Mouse (Mus musculus): Measurements from ENCODE around the gene Tgfa. TPM values are rescaled to one million over a fixed set of nuclear protein-coding genes. Genes with fewer than 3 reads are reported as not detected.

Gene Tgfa
- polyA plus RNA-seq, 2 experiments = 0.99 to 1.7 TPM

DNA sequence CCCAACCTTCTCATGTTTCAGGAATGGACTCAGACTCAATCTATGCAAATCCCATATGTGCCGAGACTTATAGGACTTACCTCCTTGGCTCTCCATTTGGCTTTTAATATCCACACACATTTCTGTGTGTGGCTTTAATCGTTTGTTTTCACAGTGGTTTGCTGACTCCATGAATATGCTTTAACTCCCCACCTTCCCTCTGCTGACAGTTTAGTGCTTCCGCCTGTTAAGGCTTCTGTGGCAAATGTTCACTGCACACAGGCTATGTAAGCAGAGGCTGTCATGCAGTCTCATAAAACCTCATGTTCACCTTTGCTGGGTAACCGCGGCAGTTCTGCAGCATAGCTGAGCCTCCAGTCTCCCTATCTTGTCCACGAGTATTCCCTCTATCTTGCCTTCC lies 18.3 kb upstream of the Tgfa start:
- H3K4me1 ChIP-seq (replicated peaks; ENCODE audit: control insufficient read depth in 2 of 2, insufficient read depth in 2 of 2, low read length in 1 of 2) = peaks cover 0 to 2% of the 10 kb centered on the region in 2 experiments; a peak in 1 of 4 replicates
- no peak overlapping the region for H3K9ac ChIP-seq (replicated peaks)
- TF ChIP-seq EP300 (IDR thresholded peaks at IDR 0.05; ENCODE audit: low read depth) (no peak), CTCF (IDR thresholded peaks at IDR 0.05; ENCODE audit: low read depth) (no peak)
- WGBS (ENCODE audit: insufficient replicate concordance) = 60% methylated on average over 6 of the region's 6 CpGs
- H3K9me3 ChIP-seq (ENCODE audit: control insufficient read depth, low read length) = no peaks in the 10 kb centered on the region
- H3K36me3 ChIP-seq (replicated peaks; ENCODE audit: control insufficient read depth, insufficient read depth, low read depth) = no peaks in the 10 kb centered on the region
- ATAC-seq (ENCODE audit: insufficient read depth) (no peak), DNase-seq (ENCODE audit: low read depth in 3 of 3, low spot score in 3 of 3) (no peak)
- no peak overlapping the region for H3K4me3 ChIP-seq (ENCODE audit: insufficient read depth in 1 of 2, low read depth in 2 of 2, low read length in 2 of 2)
- no peak overlapping the region; the same call in 1 of the 2 replicates for H3K4me2 ChIP-seq (ENCODE audit: low read depth)
- no peaks in the 10 kb centered on the region for H3K27me3 ChIP-seq (ENCODE audit: control insufficient read depth, insufficient read depth, low read length)
- H3K27ac ChIP-seq = no peak overlapping the region

DNA sequence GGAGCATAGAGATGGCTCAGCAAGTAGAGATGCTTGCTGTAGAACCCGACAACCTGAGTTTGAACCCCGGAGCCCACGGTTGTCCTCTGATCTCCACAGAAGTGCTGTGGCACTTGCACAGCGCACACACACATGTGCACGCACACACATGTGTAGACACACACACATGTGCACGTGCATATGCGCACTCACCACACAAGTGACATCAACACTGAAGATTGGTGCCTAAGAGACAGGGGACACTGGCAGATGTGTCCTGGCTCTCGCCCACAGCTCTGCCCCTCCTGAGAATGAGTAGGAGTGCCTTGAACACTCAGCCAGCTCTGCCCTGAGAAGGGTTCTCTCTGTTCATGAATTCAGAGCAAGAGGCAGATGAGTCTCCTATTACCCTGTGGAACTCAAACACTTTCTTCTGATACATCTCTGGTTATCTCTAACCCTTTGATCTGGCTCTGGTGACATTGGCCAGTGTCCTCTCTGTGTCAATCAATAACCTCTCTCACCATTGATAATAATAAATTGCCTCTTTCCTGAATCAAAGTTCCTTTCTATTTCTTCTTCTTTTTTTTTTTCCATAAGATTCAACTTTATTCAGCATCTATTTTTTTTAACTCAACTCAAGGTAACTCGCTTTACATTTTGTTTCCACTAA lies 17.6 kb upstream of the Tgfa start:
- no peak overlapping the region for H3K9ac ChIP-seq (replicated peaks)
- no peak overlapping the region for H3K27ac ChIP-seq
- no peaks in the 10 kb centered on the region for H3K36me3 ChIP-seq (replicated peaks; ENCODE audit: control insufficient read depth, insufficient read depth, low read depth)
- H3K27me3 ChIP-seq (ENCODE audit: control insufficient read depth, insufficient read depth, low read length) = no peaks in the 10 kb centered on the region
- H3K4me3 ChIP-seq (ENCODE audit: insufficient read depth in 1 of 2, low read depth in 2 of 2, low read length in 2 of 2) = no peak overlapping the region
- TF ChIP-seq CTCF (IDR thresholded peaks at IDR 0.05; ENCODE audit: low read depth) (no peak), EP300 (IDR thresholded peaks at IDR 0.05; ENCODE audit: low read depth) (no peak)
- H3K4me1 ChIP-seq (replicated peaks; ENCODE audit: control insufficient read depth in 2 of 2, insufficient read depth in 2 of 2, low read length in 1 of 2) = peaks cover 0 to 2% of the 10 kb centered on the region in 2 experiments; a peak in 1 of 4 replicates
- ATAC-seq (ENCODE audit: insufficient read depth) (no peak), DNase-seq (ENCODE audit: low read depth in 3 of 3, low spot score in 3 of 3) (no peak)
- no peaks in the 10 kb centered on the region for H3K9me3 ChIP-seq (ENCODE audit: control insufficient read depth, low read length)
- no peak overlapping the region for H3K4me2 ChIP-seq (ENCODE audit: low read depth)
- 66% methylated on average over 9 of the region's 9 CpGs for WGBS (ENCODE audit: insufficient replicate concordance)

DNA sequence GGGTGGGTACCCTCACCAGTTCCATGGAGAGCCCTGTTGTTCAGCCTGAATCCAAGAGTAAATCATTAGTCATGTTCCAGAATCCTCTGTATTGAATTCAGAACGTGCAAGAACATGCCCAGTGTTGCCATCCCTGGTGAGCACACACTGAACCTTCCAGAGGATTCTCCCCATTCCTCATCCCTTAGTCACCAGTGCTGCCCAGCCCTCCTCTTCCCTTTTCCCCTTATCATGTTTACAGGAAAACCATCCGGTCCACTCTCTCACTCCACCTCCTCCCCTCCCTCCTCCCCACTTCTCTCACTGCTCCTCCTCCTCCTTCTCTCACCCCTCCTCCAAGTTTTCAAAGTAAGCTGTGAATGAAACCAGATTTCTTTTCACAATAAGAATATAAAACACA lies 14.4 kb upstream of the Tgfa start:
- Histone ChIP-seq H3K27ac (no peak overlapping the region), H3K9ac (replicated peaks) (no peak overlapping the region), H3K27me3 (ENCODE audit: control insufficient read depth, insufficient read depth, low read length) (no peaks in the 10 kb centered on the region), H3K4me3 (ENCODE audit: insufficient read depth in 1 of 2, low read depth in 2 of 2, low read length in 2 of 2) (no peak overlapping the region), H3K4me2 (ENCODE audit: low read depth) (no peak overlapping the region), H3K4me1 (replicated peaks; ENCODE audit: control insufficient read depth in 2 of 2, insufficient read depth in 2 of 2, low read length in 1 of 2) (peaks cover 0 to 2% of the 10 kb centered on the region in 2 experiments; a peak in 1 of 4 replicates), H3K36me3 (replicated peaks; ENCODE audit: control insufficient read depth, insufficient read depth, low read depth) (no peaks in the 10 kb centered on the region), H3K9me3 (ENCODE audit: control insufficient read depth, low read length) (no peaks in the 10 kb centered on the region)
- TF ChIP-seq EP300 (IDR thresholded peaks at IDR 0.05; ENCODE audit: low read depth) (no peak), CTCF (IDR thresholded peaks at IDR 0.05; ENCODE audit: low read depth) (no peak)
- DNase-seq (ENCODE audit: low read depth in 3 of 3, low spot score in 3 of 3) (no peak), ATAC-seq (ENCODE audit: insufficient read depth) (no peak)
- WGBS (ENCODE audit: insufficient replicate concordance) = 16% methylated on average over 2 of the region's 2 CpGs

GRCm38 (mm10) chr6:86182016-86182415 lies 13.0 kb upstream of the Tgfa start:
- Histone ChIP-seq H3K9ac (replicated peaks) (no peak overlapping the region), H3K27ac (no peak overlapping the region), H3K27me3 (ENCODE audit: control insufficient read depth, insufficient read depth, low read length) (no peaks in the 10 kb centered on the region), H3K4me1 (replicated peaks; ENCODE audit: control insufficient read depth in 2 of 2, insufficient read depth in 2 of 2, low read length in 1 of 2) (no peaks in the 10 kb centered on the region; a peak in 1 of 4 replicates), H3K4me3 (ENCODE audit: insufficient read depth in 1 of 2, low read depth in 2 of 2, low read length in 2 of 2) (no peak overlapping the region), H3K36me3 (replicated peaks; ENCODE audit: control insufficient read depth, insufficient read depth, low read depth) (no peaks in the 10 kb centered on the region), H3K4me2 (ENCODE audit: low read depth) (no peak overlapping the region), H3K9me3 (ENCODE audit: control insufficient read depth, low read length) (no peaks in the 10 kb centered on the region)
- WGBS (ENCODE audit: insufficient replicate concordance) = 63% methylated on average over 9 of the region's 9 CpGs
- ATAC-seq (ENCODE audit: insufficient read depth) = no peak
- TF ChIP-seq CTCF (IDR thresholded peaks at IDR 0.05; ENCODE audit: low read depth) (no peak), EP300 (IDR thresholded peaks at IDR 0.05; ENCODE audit: low read depth) (no peak)
- DNase-seq (ENCODE audit: low read depth in 3 of 3, low spot score in 3 of 3) = no peak

DNA sequence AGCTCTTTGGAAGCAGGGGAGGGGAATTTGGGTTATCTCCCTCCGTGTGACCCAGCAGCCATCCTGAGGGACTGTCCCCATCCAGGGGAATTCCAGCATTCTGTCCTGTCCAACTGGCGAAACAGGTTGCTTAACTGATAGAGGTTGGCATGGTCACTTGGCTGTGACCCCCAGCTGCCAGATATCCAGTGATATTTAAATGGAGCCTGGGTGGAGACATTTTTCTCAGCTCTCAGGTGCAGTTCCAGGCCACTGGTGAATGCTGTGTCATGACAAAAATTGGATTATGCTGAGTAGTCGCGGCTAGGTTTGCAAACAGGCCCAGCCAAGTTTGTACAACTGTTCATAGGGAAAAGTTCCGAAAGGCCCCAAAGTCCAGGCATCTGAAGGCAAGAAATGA lies 12.4 kb upstream of the Tgfa start:
- DNase-seq (ENCODE audit: low read depth in 3 of 3, low spot score in 3 of 3) = no peak
- TF ChIP-seq CTCF (IDR thresholded peaks at IDR 0.05; ENCODE audit: low read depth) (no peak), EP300 (IDR thresholded peaks at IDR 0.05; ENCODE audit: low read depth) (no peak)

More for the DNA sequence above, 12.4 kb upstream of the Tgfa start:
- H3K27ac ChIP-seq = no peak overlapping the region
- no peak overlapping the region for H3K9ac ChIP-seq (replicated peaks)
- H3K36me3 ChIP-seq (replicated peaks; ENCODE audit: control insufficient read depth, insufficient read depth, low read depth) = no peaks in the 10 kb centered on the region
- H3K4me3 ChIP-seq (ENCODE audit: insufficient read depth in 1 of 2, low read depth in 2 of 2, low read length in 2 of 2) = no peak overlapping the region
- ATAC-seq (ENCODE audit: insufficient read depth) = no peak
- no peaks in the 10 kb centered on the region; a peak in 1 of 4 replicates for H3K4me1 ChIP-seq (replicated peaks; ENCODE audit: control insufficient read depth in 2 of 2, insufficient read depth in 2 of 2, low read length in 1 of 2)
- 70% methylated on average over 5 of the region's 5 CpGs for WGBS (ENCODE audit: insufficient replicate concordance)
- no peaks in the 10 kb centered on the region for H3K9me3 ChIP-seq (ENCODE audit: control insufficient read depth, low read length)
- H3K27me3 ChIP-seq (ENCODE audit: control insufficient read depth, insufficient read depth, low read length) = no peaks in the 10 kb centered on the region
- H3K4me2 ChIP-seq (ENCODE audit: low read depth) = no peak overlapping the region
